Mouse (Mus musculus) gastrocnemius, postnatal 25 days (tissue): ENCODE measurements around the gene M6pr. TPM values are rescaled to one million over a fixed set of nuclear protein-coding genes. Genes with fewer than 3 reads are reported as not detected.
"Not testable (repeated sequence)": the region's sequence is repeated elsewhere in the genome, so short reads cannot be mapped to it uniquely, and the experiment has no call there.

Experiments
- DNase-seq: peaks from one replicate; pipeline ENCODE4 v3.0.0; 2022
- total RNA-seq, 2 experiments: library from RNA; stranded (reverse); gene quantifications; 1 replicate in 1 of 2; 2 replicates in 1 of 2; pipeline ENCODE4 v1.2.3; 2021

M6pr gene
- total RNA-seq, 2 experiments from 2014 or later: 20.2 to 20.3 TPM

GRCm38 (mm10) chr6:122342125-122342524 is 33.6 kb downstream of the M6pr start:
- no peak for DNase-seq

GRCm38 (mm10) chr6:122343719-122344118 is 35.2 kb downstream of the M6pr start:
- DNase-seq: no peak

- DNase-seq: no peak
Measured at GRCm38 (mm10) chr6:122344386-122345116, 36.0 kb downstream of the M6pr start.

- no peak for DNase-seq
Measured at GRCm38 (mm10) chr6:122345731-122346130, 37.2 kb downstream of the M6pr start.

- DNase-seq: no peak
Measured at GRCm38 (mm10) chr6:122346399-122346798, 37.9 kb downstream of the M6pr start.

GRCm38 (mm10) chr6:122347326-122347725 is 38.8 kb downstream of the M6pr start:
- DNase-seq: not testable (repeated sequence)

- no peak for DNase-seq
Measured at GRCm38 (mm10) chr6:122355909-122356308, 47.4 kb downstream of the M6pr start.

GRCm38 (mm10) chr6:122357089-122357488 is 48.6 kb downstream of the M6pr start:
- no peak for DNase-seq

- no peak for DNase-seq
Measured at GRCm38 (mm10) chr6:122365706-122366105, 57.2 kb downstream of the M6pr start.

- no peak for DNase-seq
Measured at GRCm38 (mm10) chr6:122366287-122366686, 57.8 kb downstream of the M6pr start.

- DNase-seq: no peak
Measured at GRCm38 (mm10) chr6:122366976-122367375, 58.5 kb downstream of the M6pr start.

Other genes with a start within 250 kb of the M6pr start
- gene Klrg1, start 25.8 kb upstream of the M6pr start, total RNA-seq: not detected
- 10 to 100 TPM; 16.1 to 17.6 TPM for gene Phc1, start 31.8 kb downstream of the M6pr start, total RNA-seq
- under 1 TPM; 0.82 to 0.88 TPM for gene Rimklb, start 190.0 kb downstream of the M6pr start, total RNA-seq
- gene Mfap5, start 197.1 kb downstream of the M6pr start, total RNA-seq: 10 to 100 TPM; 51.1 to 85.7 TPM
- gene Aicda, start 245.1 kb downstream of the M6pr start, total RNA-seq: not detected